ENCODE assay signal across 8 mouse cellular contexts in genomic region chr16:92821938-92822629, GRCm38 (mm10). TPM values are rescaled to one million over a fixed set of nuclear protein-coding genes. Genes with fewer than 3 reads are reported as not detected.
A peak's percentile ranks its signal among the peaks of the same experiment; 100 is the strongest.
DNase-seq lines count a peak whose midpoint lies in the region; ATAC-seq and TF ChIP-seq lines count a peak whose summit lies in the region.
"Had no signal": no experiment of that assay in that cellular context is flagged by ENCODE, and none has a peak within 500 bp of the region (broad histone marks: within the 10 kb centered on the region; RNA-seq: fewer than 3 reads in every experiment).

No protein-coding gene starts in this region.

- no peak overlapping the region for H3K27ac ChIP-seq in stomach, embryonic 15.5 days
- H3K27ac ChIP-seq in stomach, postnatal 0 days (replicated peaks), result no peak overlapping the region
- no peak overlapping the region for H3K27ac ChIP-seq in hindbrain, embryonic 12.5 days
- H3K27ac ChIP-seq: lung, embryonic 15.5 days had no signal

- H3K4me1 ChIP-seq in stomach, embryonic 15.5 days, result 0 out of 2 replicates have a peak, but pooled peaks cover 5% of the 10 kb centered on the region
- H3K4me1 ChIP-seq in stomach, postnatal 0 days (replicated peaks; ENCODE audit: control insufficient read depth, insufficient read depth), result no peaks in the 10 kb centered on the region
- peaks cover 93% of the 10 kb centered on the region for H3K4me1 ChIP-seq in erythroblast, embryonic 14.5 days (ENCODE audit: control insufficient read depth)
- H3K4me1 ChIP-seq in hindbrain, embryonic 12.5 days, result peaks cover 9% of the 10 kb centered on the region

- WGBS in stomach, embryonic 15.5 days, result 63% methylated on average over 14 of the region's 14 CpGs
- WGBS in stomach, postnatal 0 days, result 67% methylated on average over 14 of the region's 14 CpGs
- WGBS in hindbrain, embryonic 12.5 days, result 62% methylated on average over 14 of the region's 14 CpGs

- no peak overlapping the region for H3K4me2 ChIP-seq in stomach, embryonic 15.5 days
- no peak overlapping the region for H3K4me2 ChIP-seq in stomach, postnatal 0 days (replicated peaks; ENCODE audit: low read depth)
- no peak overlapping the region for H3K4me2 ChIP-seq in hindbrain, embryonic 12.5 days (replicated peaks)
- H3K4me2 ChIP-seq: lung, embryonic 15.5 days had no signal

- no peak for DNase-seq in stomach, postnatal 0 days (ENCODE audit: low spot score)
- DNase-seq in lung, postnatal 14 days, result no peak
- no peak for DNase-seq in yolk sac, embryonic 10.5 days (ENCODE audit: low spot score)

- no peak for TF ChIP-seq CTCF in stomach, postnatal 0 days (IDR thresholded peaks at IDR 0.05; ENCODE audit: low read depth)

- no peak for TF ChIP-seq EP300 in stomach, postnatal 0 days (optimal IDR thresholded peaks at IDR 0.05)

- no peak overlapping the region for H3K9ac ChIP-seq in stomach, embryonic 15.5 days
- H3K9ac ChIP-seq in stomach, postnatal 0 days (ENCODE audit: low read length), result no peak overlapping the region
- H3K9ac ChIP-seq in hindbrain, embryonic 12.5 days, result no peak overlapping the region
- H3K9ac ChIP-seq: lung, embryonic 15.5 days had no signal

- H3K9me3 ChIP-seq in stomach, embryonic 15.5 days, result no peaks in the 10 kb centered on the region
- no peaks in the 10 kb centered on the region for H3K9me3 ChIP-seq in stomach, postnatal 0 days (ENCODE audit: control insufficient read depth, low read length)
- no peaks in the 10 kb centered on the region for H3K9me3 ChIP-seq in erythroblast, embryonic 14.5 days (ENCODE audit: control insufficient read depth, low read length)
- no peaks in the 10 kb centered on the region for H3K9me3 ChIP-seq in hindbrain, embryonic 12.5 days (replicated peaks)
- H3K9me3 ChIP-seq: lung, embryonic 15.5 days had no signal

- no peak overlapping the region for H3K4me3 ChIP-seq in stomach, embryonic 15.5 days (replicated peaks)
- H3K4me3 ChIP-seq in stomach, postnatal 0 days (ENCODE audit: low read depth, low read length), result no peak overlapping the region
- peak overlapping the region; percentile 82 for H3K4me3 ChIP-seq in erythroblast, embryonic 14.5 days (replicated peaks)
- no peak overlapping the region for H3K4me3 ChIP-seq in hindbrain, embryonic 12.5 days
- H3K4me3 ChIP-seq: lung, embryonic 15.5 days had no signal

- H3K36me3 ChIP-seq in stomach, embryonic 15.5 days, result no peaks in the 10 kb centered on the region
- no peaks in the 10 kb centered on the region for H3K36me3 ChIP-seq in stomach, postnatal 0 days (ENCODE audit: control insufficient read depth, insufficient read depth, low read length)
- peaks cover 51% of the 10 kb centered on the region for H3K36me3 ChIP-seq in erythroblast, embryonic 14.5 days (ENCODE audit: control insufficient read depth)
- H3K36me3 ChIP-seq in hindbrain, embryonic 12.5 days, result no peaks in the 10 kb centered on the region
- H3K36me3 ChIP-seq: lung, embryonic 15.5 days had no signal

- peak; percentile 54; the same call in 1 of the 2 replicates for ATAC-seq in stomach, embryonic 15.5 days (ENCODE audit: insufficient read depth, low FRiP score, low read depth)
- no peak for ATAC-seq in stomach, postnatal 0 days (ENCODE audit: low FRiP score, low TSS enrichment)
- ATAC-seq in megakaryocyte-erythroid progenitor cell, adult 5-6 weeks (replicated peaks; ENCODE audit: low FRiP score, low TSS enrichment, poor library complexity, severe bottlenecking), result peak; percentile 73
- ATAC-seq in hindbrain, embryonic 12.5 days (ENCODE audit: low FRiP score), result no peak

- no peaks in the 10 kb centered on the region; the same call in 1 of the 2 replicates for H3K27me3 ChIP-seq in stomach, embryonic 15.5 days (replicated peaks)
- H3K27me3 ChIP-seq in stomach, postnatal 0 days (ENCODE audit: control insufficient read depth, insufficient read depth, low read length), result no peaks in the 10 kb centered on the region
- no peaks in the 10 kb centered on the region for H3K27me3 ChIP-seq in erythroblast, embryonic 14.5 days (ENCODE audit: control insufficient read depth)
- H3K27me3 ChIP-seq in hindbrain, embryonic 12.5 days, result no peaks in the 10 kb centered on the region
- H3K27me3 ChIP-seq: lung, embryonic 15.5 days had no signal

RNA-seq across cellular contexts. Expression of gene Runx1, which starts 3.9 kb away (rescaled TPM):
- 6.8 and 7.1 TPM in 2 replicates for polyA plus RNA-seq in stomach, embryonic 15.5 days (2015; fragmentation: Nextera tagmentation; extraction: Ambion mirVana)
- 6.4 and 6.5 TPM in 2 replicates for polyA plus RNA-seq in stomach, postnatal 0 days (2015; fragmentation: Nextera tagmentation; extraction: Ambion mirVana)
- 4.3 and 4.6 TPM in 2 replicates for polyA plus RNA-seq in erythroblast, embryonic 14.5 days (2012)
- 77.2 and 84.1 TPM in 2 replicates for total RNA-seq in megakaryocyte-erythroid progenitor cell, adult 5-6 weeks (2014; fragmentation: Nextera tagmentation)
- total RNA-seq in megakaryocyte-erythroid progenitor cell, adult 5-6 weeks (2017), result 16.4 and 29.1 TPM in 2 replicates
- 4.4 and 5.4 TPM in 2 replicates for polyA plus RNA-seq in hindbrain, embryonic 12.5 days (2016; fragmentation: Nextera tagmentation; extraction: Ambion mirVana)

Comparison
In these comparisons a context has a peak if more than half of its experiments do, and no peak if none do; other contexts are left out.
1. ATAC-seq: peak in stomach, embryonic 15.5 days (single experiment) and megakaryocyte-erythroid progenitor cell, adult 5-6 weeks (single experiment); none in stomach, postnatal 0 days (single experiment) and hindbrain, embryonic 12.5 days (single experiment).